Mouse (Mus musculus): Measurements from ENCODE around the gene Smc1b. TPM values are rescaled to one million over a fixed set of nuclear protein-coding genes. Genes with fewer than 3 reads are reported as not detected.

Gene Smc1b
- polyA plus RNA-seq, 1 experiment from 2014 or later, result not detected

DNA sequence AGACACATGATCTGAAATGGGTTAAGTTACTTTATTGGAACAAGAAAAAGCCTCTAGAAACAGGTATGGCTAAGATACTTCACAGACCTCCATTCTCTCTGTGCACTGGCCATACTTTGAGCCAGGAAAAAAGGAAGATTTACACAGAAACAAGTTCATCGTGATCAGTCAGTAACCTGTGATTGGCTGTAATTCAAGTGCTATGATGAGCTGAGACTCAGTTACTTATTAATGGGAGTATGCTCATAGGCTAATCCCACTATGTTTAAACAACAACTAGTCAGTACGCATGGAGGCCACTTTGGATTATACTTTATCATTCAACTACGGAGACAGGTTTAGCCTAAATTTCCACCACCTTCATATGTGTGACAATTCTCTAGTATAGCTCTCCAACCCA is 22.3 kb upstream of the Smc1b start:
- Histone ChIP-seq H3K79me2 (ENCODE audit: inconsistent target) (no peaks in the 10 kb centered on the region), H3K4me3 (ENCODE audit: inconsistent target) (no peak overlapping the region), H3K36me3 (ENCODE audit: inconsistent target) (no peaks in the 10 kb centered on the region), H3K27ac (no peak overlapping the region)
- 100% methylated on average over 3 of the region's 3 CpGs for WGBS (ENCODE audit: missing documents)

DNA sequence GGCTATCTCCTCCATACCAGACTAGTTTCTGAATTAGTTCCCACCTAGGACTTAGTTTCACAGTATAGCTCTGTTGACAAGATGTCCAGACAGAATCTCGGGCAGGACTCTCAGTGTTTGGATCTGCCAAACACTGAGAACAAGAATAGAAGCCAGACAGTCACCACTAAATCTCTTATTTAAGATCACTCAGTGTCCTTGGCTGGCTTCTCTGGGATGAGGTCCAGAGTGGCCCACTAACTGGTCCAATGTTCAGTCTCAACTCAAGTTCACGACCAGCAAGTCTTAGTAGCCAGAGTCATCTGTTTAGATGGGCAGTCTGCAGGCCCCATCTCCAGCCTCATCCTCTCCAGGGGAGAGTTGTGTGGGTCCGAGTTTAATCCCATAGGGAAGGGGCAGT is 20.8 kb upstream of the Smc1b start:
- H3K4me3 ChIP-seq (ENCODE audit: inconsistent target), result no peak overlapping the region
- 82% methylated on average over 3 of the region's 3 CpGs for WGBS (ENCODE audit: missing documents)

DNA sequence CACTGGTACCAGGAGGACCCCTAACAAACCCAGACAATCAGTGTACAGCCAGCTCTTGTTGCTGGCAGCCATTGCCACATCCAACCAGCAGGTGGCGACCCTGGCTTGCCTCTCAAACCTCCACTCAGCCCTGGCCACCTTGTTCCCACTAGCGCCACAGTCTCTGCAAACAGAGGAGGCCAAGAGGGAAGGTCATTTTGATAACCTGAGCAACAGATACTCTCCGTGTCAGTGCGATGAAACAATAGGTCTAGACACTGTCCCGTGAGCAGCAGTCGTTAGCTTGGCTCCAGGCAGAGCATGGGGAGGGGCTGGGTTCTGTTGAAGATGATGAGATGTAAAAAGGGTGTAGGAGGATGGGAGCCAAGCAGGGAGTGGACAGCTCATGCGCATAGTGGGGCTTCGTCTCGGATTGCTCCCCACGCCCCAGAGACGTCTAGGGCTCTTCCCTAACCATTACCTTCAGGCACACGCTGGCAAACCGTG is 19.7 kb upstream of the Smc1b start:
- H3K4me3 ChIP-seq (ENCODE audit: inconsistent target), result no peak overlapping the region
- H3K27ac ChIP-seq, result no peak overlapping the region
- no peaks in the 10 kb centered on the region for H3K36me3 ChIP-seq (ENCODE audit: inconsistent target)
- 41% methylated on average over 13 of the region's 13 CpGs for WGBS (ENCODE audit: missing documents)
- H3K79me2 ChIP-seq (ENCODE audit: inconsistent target), result no peaks in the 10 kb centered on the region

More for the DNA sequence above, 20.8 kb upstream of the Smc1b start:
- Histone ChIP-seq H3K79me2 (ENCODE audit: inconsistent target) (no peaks in the 10 kb centered on the region), H3K36me3 (ENCODE audit: inconsistent target) (no peaks in the 10 kb centered on the region), H3K27ac (no peak overlapping the region)

GRCm38 (mm10) chr15:85144249-85144648 is 12.5 kb upstream of the Smc1b start:
- Histone ChIP-seq H3K4me3 (ENCODE audit: inconsistent target) (no peak overlapping the region), H3K36me3 (ENCODE audit: inconsistent target) (no peaks in the 10 kb centered on the region), H3K27ac (no peak overlapping the region), H3K79me2 (ENCODE audit: inconsistent target) (no peaks in the 10 kb centered on the region)
- 93% methylated on average over 5 of the region's 5 CpGs for WGBS (ENCODE audit: missing documents)

GRCm38 (mm10) chr15:85143747-85144146 is 12.0 kb upstream of the Smc1b start:
- H3K4me3 ChIP-seq (ENCODE audit: inconsistent target), result no peak overlapping the region
- H3K36me3 ChIP-seq (ENCODE audit: inconsistent target), result no peaks in the 10 kb centered on the region
- no peaks in the 10 kb centered on the region for H3K79me2 ChIP-seq (ENCODE audit: inconsistent target)
- H3K27ac ChIP-seq, result no peak overlapping the region
- WGBS (ENCODE audit: missing documents), result 100% methylated on average over 1 of the region's 1 CpGs

- Histone ChIP-seq H3K4me3 (ENCODE audit: inconsistent target) (no peak overlapping the region), H3K79me2 (ENCODE audit: inconsistent target) (no peaks in the 10 kb centered on the region), H3K27ac (no peak overlapping the region), H3K36me3 (ENCODE audit: inconsistent target) (no peaks in the 10 kb centered on the region)
- WGBS (ENCODE audit: missing documents), result 90% methylated on average over 11 of the region's 11 CpGs
Observed at GRCm38 (mm10) chr15:85143161-85143560, 11.4 kb upstream of the Smc1b start.

- Histone ChIP-seq H3K27ac (no peak overlapping the region), H3K36me3 (ENCODE audit: inconsistent target) (no peaks in the 10 kb centered on the region), H3K79me2 (ENCODE audit: inconsistent target) (no peaks in the 10 kb centered on the region), H3K4me3 (ENCODE audit: inconsistent target) (no peak overlapping the region)
- 84% methylated on average over 2 of the region's 2 CpGs for WGBS (ENCODE audit: missing documents)
Observed at GRCm38 (mm10) chr15:85142441-85142840, 10.7 kb upstream of the Smc1b start.

DNA sequence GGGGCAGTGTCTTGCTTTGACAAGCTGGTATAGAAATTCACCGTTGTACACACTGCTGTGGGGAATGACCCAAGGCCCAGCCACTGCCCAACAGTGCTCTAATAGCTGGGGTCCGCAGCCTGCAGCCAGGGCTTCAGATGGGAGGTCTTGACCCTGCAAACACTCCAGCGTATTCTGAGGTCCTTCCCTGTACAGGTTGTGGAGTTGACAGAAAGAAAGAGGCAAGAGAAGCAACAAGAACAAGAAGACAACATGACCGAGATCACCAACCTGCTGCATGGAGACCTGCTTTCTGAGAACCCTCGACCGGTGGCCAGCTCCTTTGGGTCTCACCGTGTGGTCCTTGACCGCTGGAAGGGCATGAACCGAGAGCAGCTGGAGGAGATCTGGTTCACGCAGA is 9.5 kb upstream of the Smc1b start:
- no peaks in the 10 kb centered on the region for H3K79me2 ChIP-seq (ENCODE audit: inconsistent target)
- no peak overlapping the region for H3K4me3 ChIP-seq (ENCODE audit: inconsistent target)
- no peak overlapping the region for H3K27ac ChIP-seq
- H3K36me3 ChIP-seq (ENCODE audit: inconsistent target), result no peaks in the 10 kb centered on the region
- WGBS (ENCODE audit: missing documents), result 89% methylated on average over 10 of the region's 10 CpGs

DNA sequence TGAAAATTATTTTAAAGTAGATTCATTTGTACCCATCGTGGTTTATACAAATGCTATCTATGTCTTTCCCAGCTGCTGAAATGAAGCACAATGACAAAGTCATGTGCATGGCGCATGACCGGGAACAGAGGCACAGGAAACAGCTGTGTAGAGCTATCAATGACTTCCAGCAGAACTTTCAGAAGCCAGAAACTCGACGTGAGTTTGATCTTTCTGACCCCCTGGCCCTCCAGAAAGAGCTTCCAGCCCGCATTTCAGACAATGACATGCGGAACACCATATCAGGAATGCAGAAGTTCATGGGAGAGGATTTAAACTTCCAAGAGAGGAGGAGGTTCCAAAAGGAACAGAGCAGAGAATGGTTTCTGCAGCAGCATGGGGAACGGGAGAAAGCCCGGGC is 3.4 kb upstream of the Smc1b start:
- Histone ChIP-seq H3K79me2 (ENCODE audit: inconsistent target) (no peaks in the 10 kb centered on the region), H3K4me3 (ENCODE audit: inconsistent target) (no peak overlapping the region), H3K27ac (no peak overlapping the region), H3K36me3 (ENCODE audit: inconsistent target) (no peaks in the 10 kb centered on the region)
- WGBS (ENCODE audit: missing documents), result 13% methylated on average over 9 of the region's 9 CpGs

DNA sequence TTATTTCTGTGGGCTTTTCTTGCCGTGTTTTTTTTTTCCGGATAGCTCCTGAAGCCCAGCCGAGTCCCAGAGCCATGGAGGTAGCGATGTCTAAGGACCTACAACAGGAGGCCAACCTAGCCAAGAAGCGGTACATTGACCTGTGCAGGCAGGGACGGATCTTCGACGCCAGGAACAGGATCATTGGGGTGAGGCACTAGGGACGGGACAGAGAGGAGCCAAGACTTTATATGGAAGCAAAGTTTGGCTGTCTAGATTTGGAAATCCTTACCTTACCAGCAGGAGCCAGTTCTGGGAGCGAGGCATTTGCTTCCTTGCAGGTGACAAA is 393 bp upstream of the Smc1b start:
- Histone ChIP-seq H3K4me3 (ENCODE audit: inconsistent target) (no peak overlapping the region), H3K79me2 (ENCODE audit: inconsistent target) (no peaks in the 10 kb centered on the region), H3K36me3 (ENCODE audit: inconsistent target) (no peaks in the 10 kb centered on the region), H3K27ac (no peak overlapping the region)
- WGBS (ENCODE audit: missing documents), result 51% methylated on average over 10 of the region's 10 CpGs

DNA sequence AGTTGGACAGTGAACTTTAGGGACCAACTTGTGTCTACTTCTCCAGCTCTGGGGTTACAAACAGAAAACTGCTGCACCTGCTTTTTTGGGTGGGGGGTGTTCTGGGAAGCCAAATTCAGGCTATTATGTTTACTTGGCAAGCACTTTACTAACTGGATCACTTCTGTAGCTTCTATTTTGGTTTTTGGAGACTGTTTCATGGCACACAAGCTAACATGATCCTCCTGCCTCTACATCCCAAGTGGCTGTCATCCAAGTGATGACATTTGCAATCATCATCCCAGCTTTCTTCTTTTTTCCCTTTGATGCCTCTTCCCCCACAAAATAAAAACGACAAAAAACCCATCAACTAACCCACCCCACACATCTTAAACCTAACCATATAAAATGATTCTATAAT is 46.1 kb downstream of the Smc1b start:
- Histone ChIP-seq H3K36me3 (ENCODE audit: inconsistent target) (no peaks in the 10 kb centered on the region), H3K79me2 (ENCODE audit: inconsistent target) (no peaks in the 10 kb centered on the region), H3K27ac (no peak overlapping the region), H3K4me3 (ENCODE audit: inconsistent target) (no peak overlapping the region)
- WGBS (ENCODE audit: missing documents), result 82% methylated on average over 1 of the region's 1 CpGs

DNA sequence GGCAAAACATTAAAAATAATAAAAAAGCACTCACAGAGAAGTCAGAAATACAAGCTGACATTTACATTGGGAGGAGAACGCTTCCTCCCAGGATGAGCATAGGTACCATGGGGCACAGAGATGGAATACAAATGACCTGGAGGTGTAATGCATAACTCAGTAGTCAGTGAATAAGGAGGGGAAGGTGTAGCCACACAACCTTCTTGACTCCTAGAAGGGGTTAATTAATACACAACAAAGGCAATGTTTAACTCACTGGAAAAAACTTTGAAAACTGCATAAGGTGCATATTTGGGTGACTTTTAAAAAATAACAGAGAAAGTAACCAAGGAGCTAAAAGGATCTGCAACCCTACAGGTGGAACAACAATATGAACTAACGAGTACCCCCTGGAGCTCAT is 59.1 kb downstream of the Smc1b start:
- no peak overlapping the region for H3K27ac ChIP-seq
- H3K36me3 ChIP-seq (ENCODE audit: inconsistent target), result no peaks in the 10 kb centered on the region
- no peak overlapping the region for H3K4me3 ChIP-seq (ENCODE audit: inconsistent target)
- 94% methylated on average over 2 of the region's 2 CpGs for WGBS (ENCODE audit: missing documents)
- H3K79me2 ChIP-seq (ENCODE audit: inconsistent target), result no peaks in the 10 kb centered on the region

- Histone ChIP-seq H3K4me3 (ENCODE audit: inconsistent target) (no peak overlapping the region), H3K79me2 (ENCODE audit: inconsistent target) (no peaks in the 10 kb centered on the region), H3K36me3 (ENCODE audit: inconsistent target) (no peaks in the 10 kb centered on the region), H3K27ac (no peak overlapping the region)
- WGBS (ENCODE audit: missing documents), result 14% methylated on average over 2 of the region's 2 CpGs
Observed at GRCm38 (mm10) chr15:85070561-85070960, 61.2 kb downstream of the Smc1b start.

DNA sequence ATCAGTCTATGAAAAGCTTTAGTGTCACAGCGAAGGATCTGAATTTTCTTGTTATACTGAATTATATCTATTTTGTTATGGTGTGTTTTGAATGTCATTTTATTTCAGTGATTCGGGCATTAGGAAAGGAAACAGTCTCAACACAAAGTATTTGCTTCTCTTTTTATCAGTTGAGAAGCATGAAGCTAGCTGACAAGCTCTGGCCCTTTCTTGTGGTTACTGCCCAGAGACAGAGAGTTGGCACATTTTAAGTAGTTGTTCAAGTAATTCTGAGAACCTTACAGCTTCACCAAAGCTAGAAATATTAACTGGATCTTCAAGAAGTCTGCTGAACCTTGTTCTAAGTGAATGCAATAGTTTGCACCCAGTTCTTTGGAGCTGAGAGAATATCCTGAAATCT is 68.3 kb downstream of the Smc1b start:
- Histone ChIP-seq H3K79me2 (ENCODE audit: inconsistent target) (no peaks in the 10 kb centered on the region), H3K4me3 (ENCODE audit: inconsistent target) (no peak overlapping the region), H3K27ac (no peak overlapping the region), H3K36me3 (ENCODE audit: inconsistent target) (no peaks in the 10 kb centered on the region)
- WGBS (ENCODE audit: missing documents), result 80% methylated on average over 2 of the region's 2 CpGs

- Histone ChIP-seq H3K27ac (no peak overlapping the region), H3K79me2 (ENCODE audit: inconsistent target) (no peaks in the 10 kb centered on the region), H3K4me3 (ENCODE audit: inconsistent target) (no peak overlapping the region), H3K36me3 (ENCODE audit: inconsistent target) (peaks cover 37% of the 10 kb centered on the region; the same call in 1 of the 2 replicates)
- WGBS (ENCODE audit: missing documents), result 98% methylated on average over 4 of the region's 4 CpGs
Observed at GRCm38 (mm10) chr15:85055186-85055585, 76.6 kb downstream of the Smc1b start.

DNA sequence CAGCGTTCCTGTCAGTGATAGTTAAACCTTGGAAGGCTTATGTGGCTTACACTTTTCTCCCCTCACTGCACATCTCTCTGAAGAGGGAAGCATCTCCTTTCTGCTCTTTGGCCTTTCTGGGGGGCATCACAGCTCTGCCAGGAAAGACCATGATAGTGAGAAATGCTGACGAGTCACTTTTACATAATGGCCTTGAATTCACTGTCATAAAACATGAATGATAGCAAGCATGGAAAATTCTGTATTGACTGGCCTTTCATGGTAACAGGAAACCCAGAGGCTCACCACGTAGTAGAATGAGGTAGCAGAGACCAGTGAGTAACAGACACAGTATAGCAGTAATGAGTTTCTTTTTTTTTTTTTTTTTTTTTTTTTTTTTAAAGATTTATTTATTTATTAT is 77.7 kb downstream of the Smc1b start:
- H3K36me3 ChIP-seq (ENCODE audit: inconsistent target), result peaks cover 37% of the 10 kb centered on the region; the same call in 1 of the 2 replicates
- no peak overlapping the region for H3K4me3 ChIP-seq (ENCODE audit: inconsistent target)
- no peaks in the 10 kb centered on the region for H3K79me2 ChIP-seq (ENCODE audit: inconsistent target)
- no peak overlapping the region for H3K27ac ChIP-seq
- 100% methylated on average over 2 of the region's 3 CpGs for WGBS (ENCODE audit: missing documents)
